Mouse (Mus musculus): Measurements from ENCODE around the gene Ccnt2. TPM values are rescaled to one million over a fixed set of nuclear protein-coding genes. Genes with fewer than 3 reads are reported as not detected.

Gene Ccnt2
- polyA plus RNA-seq, 1 experiment from 2014 or later = 34.1 TPM

DNA sequence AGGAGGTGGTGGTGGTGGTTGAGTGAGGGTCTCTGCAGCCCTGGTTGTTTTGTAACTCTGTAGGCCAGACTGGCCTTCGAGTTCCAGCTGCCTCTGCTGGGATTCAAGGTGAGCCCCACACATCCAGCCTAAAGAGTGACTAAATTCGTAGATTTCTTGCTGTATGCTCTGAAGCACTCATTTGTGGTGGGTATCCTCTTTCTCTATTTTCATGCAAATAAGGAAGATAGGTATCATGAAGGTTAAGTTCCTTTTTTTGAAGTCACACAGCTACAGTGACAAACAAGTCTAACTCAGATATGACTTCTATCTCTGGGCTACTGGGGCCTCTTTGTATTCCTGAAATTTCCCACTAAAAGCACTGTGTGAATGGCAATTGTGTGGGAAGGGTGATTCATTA lies 6.9 kb downstream of the Ccnt2 start:
- Histone ChIP-seq H3K4me1 (replicated peaks; ENCODE audit: insufficient read depth, low read length) (peaks cover 4% of the 10 kb centered on the region), H3K27ac (no peak overlapping the region), H3K36me3 (ENCODE audit: insufficient read depth, low read length) (no peaks in the 10 kb centered on the region), H3K4me3 (replicated peaks; ENCODE audit: low read depth, low read length) (no peak overlapping the region), H3K9me3 (replicated peaks; ENCODE audit: low read length) (no peaks in the 10 kb centered on the region), H3K27me3 (ENCODE audit: insufficient read depth, low read length) (no peaks in the 10 kb centered on the region), H3K9ac (ENCODE audit: low read depth, low read length) (no peak overlapping the region), H3K4me2 (ENCODE audit: low read length) (no peak overlapping the region)
- DNase-seq (ENCODE audit: low spot score) (no peak), ATAC-seq (replicated peaks; ENCODE audit: low FRiP score, low read depth) (no peak)
- 75% methylated on average over 2 of the region's 2 CpGs for WGBS
- no peak for TF ChIP-seq CTCF (IDR thresholded peaks at IDR 0.05; ENCODE audit: low read depth)

DNA sequence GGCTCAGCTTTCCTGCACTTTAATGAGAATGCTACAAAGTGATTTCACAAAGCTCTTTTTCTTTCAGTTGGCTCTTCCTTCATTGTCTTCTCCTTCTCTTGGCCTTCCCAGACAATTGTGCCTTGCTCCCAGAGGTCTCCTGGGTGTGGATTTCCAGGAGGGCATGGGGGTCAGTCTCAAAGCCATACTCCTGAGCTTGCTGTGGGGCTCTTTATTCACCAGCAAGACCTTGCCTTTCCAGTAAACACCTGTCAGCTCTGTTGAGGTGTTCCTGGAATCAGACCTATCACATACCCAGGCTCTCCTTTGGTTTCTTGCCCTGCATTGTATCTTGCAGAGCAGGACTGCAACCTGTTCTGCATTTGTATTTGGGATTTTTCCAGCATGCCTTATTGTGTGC lies 9.9 kb downstream of the Ccnt2 start:
- no peak for DNase-seq (ENCODE audit: low spot score)
- Histone ChIP-seq H3K4me2 (ENCODE audit: low read length) (no peak overlapping the region), H3K4me1 (replicated peaks; ENCODE audit: insufficient read depth, low read length) (peaks cover 9% of the 10 kb centered on the region; the same call in 1 of the 2 replicates), H3K9ac (ENCODE audit: low read depth, low read length) (no peak overlapping the region), H3K27me3 (ENCODE audit: insufficient read depth, low read length) (no peaks in the 10 kb centered on the region), H3K4me3 (replicated peaks; ENCODE audit: low read depth, low read length) (no peak overlapping the region), H3K36me3 (ENCODE audit: insufficient read depth, low read length) (no peaks in the 10 kb centered on the region), H3K27ac (no peak overlapping the region), H3K9me3 (replicated peaks; ENCODE audit: low read length) (no peaks in the 10 kb centered on the region)
- no peak for TF ChIP-seq CTCF (IDR thresholded peaks at IDR 0.05; ENCODE audit: low read depth)
- ATAC-seq (replicated peaks; ENCODE audit: low FRiP score, low read depth) = no peak

DNA sequence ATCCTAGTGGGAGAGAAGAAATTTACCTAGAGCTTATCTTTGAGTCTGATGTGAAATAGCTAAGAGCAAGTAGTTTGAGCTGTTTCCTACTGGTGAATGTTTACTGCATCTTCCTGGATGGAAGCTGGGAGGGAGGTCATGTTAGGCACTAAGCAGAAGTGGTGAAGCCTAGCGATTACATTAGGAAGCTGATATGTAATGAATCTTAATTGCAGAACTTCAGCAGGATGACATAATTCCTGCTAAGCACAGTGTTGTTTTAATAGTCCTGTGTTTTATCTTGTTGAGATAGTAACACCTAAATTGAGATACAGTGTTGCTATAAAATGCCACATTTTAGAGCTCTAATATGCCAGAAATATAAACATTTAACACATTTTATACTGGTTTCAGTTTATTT lies 11.9 kb downstream of the Ccnt2 start:
- TF ChIP-seq CTCF (IDR thresholded peaks at IDR 0.05; ENCODE audit: low read depth) = no peak
- ATAC-seq (replicated peaks; ENCODE audit: low FRiP score, low read depth) (no peak), DNase-seq (ENCODE audit: low spot score) (no peak)
- no peak overlapping the region for H3K4me3 ChIP-seq (replicated peaks; ENCODE audit: low read depth, low read length)
- H3K36me3 ChIP-seq (ENCODE audit: insufficient read depth, low read length) = no peaks in the 10 kb centered on the region
- no peak overlapping the region for H3K9ac ChIP-seq (ENCODE audit: low read depth, low read length)
- no peaks in the 10 kb centered on the region for H3K9me3 ChIP-seq (replicated peaks; ENCODE audit: low read length)
- 0 out of 2 replicates have a peak, but pooled peaks cover 9% of the 10 kb centered on the region for H3K4me1 ChIP-seq (replicated peaks; ENCODE audit: insufficient read depth, low read length)
- no peak overlapping the region for H3K4me2 ChIP-seq (ENCODE audit: low read length)
- H3K27ac ChIP-seq = no peak overlapping the region
- H3K27me3 ChIP-seq (ENCODE audit: insufficient read depth, low read length) = no peaks in the 10 kb centered on the region
- 39% methylated on average over 1 of the region's 1 CpGs for WGBS

DNA sequence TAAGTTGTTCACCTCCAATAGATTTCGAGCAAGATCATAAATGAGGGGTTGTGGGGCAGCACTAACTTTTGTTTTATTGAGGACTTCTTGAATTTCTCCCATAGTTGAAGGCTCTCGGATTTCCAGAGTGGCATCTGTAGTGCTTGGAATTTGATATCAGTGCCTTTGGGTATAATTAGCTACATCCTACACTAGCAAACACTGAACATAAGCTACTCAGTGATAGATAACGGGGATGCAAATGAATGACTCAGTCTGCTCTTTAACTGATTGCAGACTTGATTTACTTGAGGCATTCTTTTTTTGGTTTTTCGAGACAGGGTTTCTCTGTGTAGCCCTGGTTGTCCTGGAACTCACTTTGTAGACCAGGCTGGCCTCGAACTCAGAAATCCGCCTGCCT lies 15.0 kb downstream of the Ccnt2 start:
- Histone ChIP-seq H3K4me2 (ENCODE audit: low read length) (no peak overlapping the region), H3K4me3 (replicated peaks; ENCODE audit: low read depth, low read length) (no peak overlapping the region)
- WGBS = 61% methylated on average over 6 of the region's 6 CpGs

DNA sequence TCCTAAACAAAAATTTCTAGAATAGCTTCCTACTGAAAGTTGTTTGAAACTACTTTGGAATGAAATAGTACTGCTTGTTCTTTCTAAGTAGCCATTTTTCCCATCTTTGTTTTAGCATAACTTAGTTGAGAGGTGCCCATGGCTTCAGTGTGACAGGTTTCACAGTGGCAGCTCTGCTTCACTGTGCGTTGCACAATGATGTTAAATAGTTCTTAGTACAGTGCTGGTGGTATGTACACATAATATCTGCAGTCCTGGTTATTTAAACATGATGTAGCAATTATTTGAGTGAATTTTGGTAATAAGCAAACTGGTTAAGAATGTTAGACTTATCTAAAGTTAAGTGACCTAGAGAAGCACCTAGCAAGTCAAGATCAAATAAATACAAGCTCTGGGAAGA lies 19.5 kb downstream of the Ccnt2 start:
- Histone ChIP-seq H3K9me3 (replicated peaks; ENCODE audit: low read length) (no peaks in the 10 kb centered on the region), H3K4me2 (ENCODE audit: low read length) (no peak overlapping the region), H3K9ac (ENCODE audit: low read depth, low read length) (no peak overlapping the region), H3K27ac (no peak overlapping the region), H3K36me3 (ENCODE audit: insufficient read depth, low read length) (0 out of 2 replicates have a peak, but pooled peaks cover 3% of the 10 kb centered on the region), H3K4me3 (replicated peaks; ENCODE audit: low read depth, low read length) (no peak overlapping the region), H3K27me3 (ENCODE audit: insufficient read depth, low read length) (no peaks in the 10 kb centered on the region), H3K4me1 (replicated peaks; ENCODE audit: insufficient read depth, low read length) (no peaks in the 10 kb centered on the region)
- ATAC-seq (replicated peaks; ENCODE audit: low FRiP score, low read depth) = no peak
- TF ChIP-seq CTCF (IDR thresholded peaks at IDR 0.05; ENCODE audit: low read depth) = no peak
- DNase-seq (ENCODE audit: low spot score) = no peak
- WGBS = 89% methylated on average over 1 of the region's 1 CpGs

More for the DNA sequence above, 15.0 kb downstream of the Ccnt2 start:
- no peak overlapping the region for H3K27ac ChIP-seq
- no peak overlapping the region for H3K9ac ChIP-seq (ENCODE audit: low read depth, low read length)
- H3K36me3 ChIP-seq (ENCODE audit: insufficient read depth, low read length) = no peaks in the 10 kb centered on the region
- H3K4me1 ChIP-seq (replicated peaks; ENCODE audit: insufficient read depth, low read length) = 0 out of 2 replicates have a peak, but pooled peaks cover 9% of the 10 kb centered on the region
- no peak for ATAC-seq (replicated peaks; ENCODE audit: low FRiP score, low read depth)
- peak; percentile 36 for DNase-seq (ENCODE audit: low spot score)
- H3K27me3 ChIP-seq (ENCODE audit: insufficient read depth, low read length) = no peaks in the 10 kb centered on the region
- H3K9me3 ChIP-seq (replicated peaks; ENCODE audit: low read length) = no peaks in the 10 kb centered on the region
- no peak for TF ChIP-seq CTCF (IDR thresholded peaks at IDR 0.05; ENCODE audit: low read depth)

DNA sequence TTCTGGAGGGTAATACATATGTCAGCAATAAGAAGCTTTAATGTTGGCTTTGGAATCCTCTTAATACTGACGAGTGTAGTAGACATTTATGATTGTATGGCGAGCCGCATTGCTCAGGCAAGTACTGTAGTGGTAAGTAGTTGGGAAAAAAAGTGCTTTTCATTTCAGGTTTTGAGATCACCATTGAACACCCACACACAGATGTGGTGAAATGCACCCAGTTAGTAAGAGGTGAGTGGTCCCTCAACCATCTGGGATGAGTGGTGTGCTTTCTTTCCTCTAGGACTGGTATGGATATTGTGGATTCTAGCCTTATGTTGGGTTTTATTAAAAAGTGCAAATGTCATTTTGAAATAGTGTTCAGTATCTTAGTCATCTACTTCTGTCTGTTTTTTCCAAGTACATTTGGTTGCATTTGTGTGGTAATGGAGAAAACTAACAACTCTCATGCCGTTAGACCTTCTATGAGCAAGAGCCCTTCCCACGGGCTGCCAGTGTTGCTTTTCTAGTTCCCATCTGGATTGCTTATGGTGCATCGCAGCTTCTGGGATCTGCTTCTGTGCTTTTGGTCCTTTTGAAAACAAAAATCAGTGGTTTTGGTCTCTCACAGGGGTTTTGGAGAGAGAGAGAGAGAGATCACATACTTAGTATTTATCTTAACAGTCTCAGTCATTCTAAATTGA lies 21.3 kb downstream of the Ccnt2 start:
- Histone ChIP-seq H3K4me3 (replicated peaks; ENCODE audit: low read depth, low read length) (no peak overlapping the region), H3K9me3 (replicated peaks; ENCODE audit: low read length) (no peaks in the 10 kb centered on the region), H3K9ac (ENCODE audit: low read depth, low read length) (no peak overlapping the region), H3K27ac (no peak overlapping the region), H3K4me2 (ENCODE audit: low read length) (no peak overlapping the region), H3K27me3 (ENCODE audit: insufficient read depth, low read length) (no peaks in the 10 kb centered on the region), H3K36me3 (ENCODE audit: insufficient read depth, low read length) (0 out of 2 replicates have a peak, but pooled peaks cover 7% of the 10 kb centered on the region), H3K4me1 (replicated peaks; ENCODE audit: insufficient read depth, low read length) (no peaks in the 10 kb centered on the region)
- DNase-seq (ENCODE audit: low spot score) (no peak), ATAC-seq (replicated peaks; ENCODE audit: low FRiP score, low read depth) (no peak)
- TF ChIP-seq CTCF (IDR thresholded peaks at IDR 0.05; ENCODE audit: low read depth) = no peak
- WGBS = 86% methylated on average over 6 of the region's 6 CpGs

DNA sequence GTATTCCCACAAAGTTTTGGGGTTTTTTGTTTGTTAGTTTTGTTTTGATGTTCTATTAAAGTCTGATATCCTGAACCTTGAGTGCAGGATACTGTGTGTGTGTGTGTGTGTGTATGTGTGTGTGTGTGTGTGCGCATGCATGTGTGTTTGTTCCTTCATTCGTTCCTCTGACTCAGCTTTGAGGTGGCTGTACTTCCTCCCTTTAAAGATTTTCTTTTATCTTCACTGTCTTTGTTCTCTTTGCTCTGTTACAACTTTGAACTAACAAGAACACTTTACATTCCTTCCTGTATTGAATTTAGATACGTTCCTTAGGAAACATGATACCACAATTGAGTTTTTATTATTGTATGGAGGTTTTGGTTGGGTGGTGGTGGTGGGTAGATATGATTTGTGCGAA lies 22.4 kb downstream of the Ccnt2 start:
- Histone ChIP-seq H3K9ac (ENCODE audit: low read depth, low read length) (no peak overlapping the region), H3K4me2 (ENCODE audit: low read length) (no peak overlapping the region), H3K4me1 (replicated peaks; ENCODE audit: insufficient read depth, low read length) (no peaks in the 10 kb centered on the region), H3K27me3 (ENCODE audit: insufficient read depth, low read length) (no peaks in the 10 kb centered on the region), H3K9me3 (replicated peaks; ENCODE audit: low read length) (no peaks in the 10 kb centered on the region), H3K4me3 (replicated peaks; ENCODE audit: low read depth, low read length) (no peak overlapping the region), H3K36me3 (ENCODE audit: insufficient read depth, low read length) (0 out of 2 replicates have a peak, but pooled peaks cover 7% of the 10 kb centered on the region), H3K27ac (no peak overlapping the region)
- ATAC-seq (replicated peaks; ENCODE audit: low FRiP score, low read depth) (no peak), DNase-seq (ENCODE audit: low spot score) (no peak)
- 65% methylated on average over 4 of the region's 4 CpGs for WGBS
- no peak for TF ChIP-seq CTCF (IDR thresholded peaks at IDR 0.05; ENCODE audit: low read depth)
